Mouse (Mus musculus): Measurements from ENCODE around the gene Nfyb. TPM values are rescaled to one million over a fixed set of nuclear protein-coding genes. Genes with fewer than 3 reads are reported as not detected.
A peak's percentile ranks its signal among the peaks of the same experiment; 100 is the strongest.

The Nfyb gene
- polyA plus RNA-seq, 1 experiment from 2014 or later, result 79.0 TPM

DNA sequence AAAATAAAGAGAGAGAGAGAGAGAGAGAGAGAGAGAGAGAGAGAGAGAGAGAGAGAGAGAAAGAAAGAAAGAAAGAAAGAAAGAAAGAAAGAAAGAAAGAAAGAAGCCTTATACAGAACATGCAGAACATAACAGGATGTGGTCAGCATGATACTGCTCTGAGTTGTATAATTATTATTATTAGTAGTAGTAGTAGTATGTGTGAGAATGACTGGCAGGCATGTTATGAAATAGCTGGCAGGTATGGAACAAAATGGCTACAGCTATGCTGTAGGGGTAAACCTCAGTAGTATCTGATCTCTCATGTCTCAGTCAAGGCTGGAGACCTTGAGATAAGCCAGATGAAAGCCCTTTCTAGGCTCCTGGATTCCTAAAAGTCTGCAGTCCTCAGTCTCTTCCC lies 25.2 kb upstream of the Nfyb start:
- Histone ChIP-seq H3K9ac (ENCODE audit: low read length) (no peak overlapping the region), H3K4me2 (no peak overlapping the region), H3K4me1 (ENCODE audit: control insufficient read depth, insufficient read depth, low read length) (no peaks in the 10 kb centered on the region), H3K27ac (ENCODE audit: low read depth, low read length) (no peak overlapping the region), H3K36me3 (ENCODE audit: control insufficient read depth, insufficient read depth, low read length) (no peaks in the 10 kb centered on the region), H3K9me3 (ENCODE audit: control insufficient read depth, low read length) (no peaks in the 10 kb centered on the region; the same call in 1 of the 2 replicates), H3K27me3 (ENCODE audit: control insufficient read depth, insufficient read depth, low read length) (no peaks in the 10 kb centered on the region), H3K4me3 (ENCODE audit: low read depth, low read length) (no peak overlapping the region)
- DNase-seq (ENCODE audit: low spot score, missing footprints), result no peak
- no peak for ATAC-seq (ENCODE audit: low FRiP score)

DNA sequence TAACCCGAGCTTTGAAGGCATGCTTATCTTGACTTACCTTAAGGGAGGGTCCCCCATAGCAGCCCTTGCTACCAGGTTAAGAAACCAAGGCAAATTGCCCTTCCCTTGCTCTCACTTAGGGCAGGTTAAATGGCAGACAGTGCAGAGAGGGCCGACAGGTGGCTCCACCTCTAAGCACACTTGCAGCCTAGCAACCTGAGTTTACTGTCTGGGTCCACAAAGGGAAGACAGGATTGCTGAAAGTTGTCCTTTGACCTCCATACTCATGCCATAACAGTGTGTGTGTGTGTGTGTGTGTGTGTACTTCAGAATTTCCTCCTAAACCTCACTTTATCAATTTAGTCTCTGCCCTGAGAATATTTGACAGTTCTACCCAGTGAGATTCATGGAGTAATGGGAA lies 18.5 kb upstream of the Nfyb start:
- Histone ChIP-seq H3K9ac (ENCODE audit: low read length) (no peak overlapping the region), H3K4me3 (ENCODE audit: low read depth, low read length) (no peak overlapping the region), H3K4me2 (no peak overlapping the region), H3K27ac (ENCODE audit: low read depth, low read length) (no peak overlapping the region), H3K27me3 (ENCODE audit: control insufficient read depth, insufficient read depth, low read length) (no peaks in the 10 kb centered on the region), H3K9me3 (ENCODE audit: control insufficient read depth, low read length) (no peaks in the 10 kb centered on the region), H3K4me1 (ENCODE audit: control insufficient read depth, insufficient read depth, low read length) (no peaks in the 10 kb centered on the region), H3K36me3 (ENCODE audit: control insufficient read depth, insufficient read depth, low read length) (no peaks in the 10 kb centered on the region)
- ATAC-seq (ENCODE audit: low FRiP score) (no peak), DNase-seq (ENCODE audit: low spot score, missing footprints) (no peak)
- 43% methylated on average over 2 of the region's 2 CpGs for WGBS

DNA sequence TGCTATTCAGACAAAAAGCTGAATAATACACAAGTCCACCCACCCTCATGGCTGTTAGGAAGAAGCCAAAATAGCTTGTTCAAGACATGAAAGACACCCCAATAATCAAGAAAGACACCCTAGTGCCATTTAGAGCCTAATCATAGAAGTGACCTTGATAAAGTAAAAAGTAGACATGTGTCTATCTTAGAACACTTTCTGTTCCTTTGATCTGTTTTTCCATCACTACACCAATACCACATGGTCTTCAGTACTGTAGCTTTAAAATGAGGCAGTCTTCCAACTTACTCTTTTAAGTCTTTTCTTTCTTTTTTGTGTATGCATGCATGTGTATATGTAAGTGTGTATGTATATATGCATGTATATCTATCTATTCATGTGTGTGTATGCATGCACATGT lies 16.9 kb upstream of the Nfyb start:
- ATAC-seq (ENCODE audit: low FRiP score) (no peak), DNase-seq (ENCODE audit: low spot score, missing footprints) (no peak)
- Histone ChIP-seq H3K4me3 (ENCODE audit: low read depth, low read length) (no peak overlapping the region), H3K9me3 (ENCODE audit: control insufficient read depth, low read length) (no peaks in the 10 kb centered on the region), H3K27ac (ENCODE audit: low read depth, low read length) (no peak overlapping the region), H3K9ac (ENCODE audit: low read length) (no peak overlapping the region), H3K4me2 (no peak overlapping the region), H3K36me3 (ENCODE audit: control insufficient read depth, insufficient read depth, low read length) (no peaks in the 10 kb centered on the region), H3K27me3 (ENCODE audit: control insufficient read depth, insufficient read depth, low read length) (no peaks in the 10 kb centered on the region), H3K4me1 (ENCODE audit: control insufficient read depth, insufficient read depth, low read length) (no peaks in the 10 kb centered on the region)

DNA sequence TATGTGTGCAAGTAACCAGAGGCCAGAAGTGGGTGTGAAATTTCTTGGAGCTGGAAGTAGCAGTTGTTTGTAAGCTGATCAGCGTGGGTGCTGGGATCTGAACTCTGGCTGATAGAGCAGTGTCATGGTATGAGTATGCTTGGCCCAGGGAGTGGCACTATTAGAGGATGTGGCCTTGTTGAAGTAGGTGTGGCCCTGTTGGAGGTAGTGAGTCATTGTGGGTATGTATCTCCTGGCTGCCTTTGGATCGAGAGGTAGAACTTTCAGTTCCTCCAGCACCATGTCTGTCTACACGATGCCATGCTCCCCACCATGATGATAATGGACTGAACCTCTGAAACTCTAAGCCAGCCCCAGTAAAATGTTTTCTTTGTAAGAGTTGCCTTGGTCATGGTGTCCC lies 16.4 kb upstream of the Nfyb start:
- no peak overlapping the region for H3K4me2 ChIP-seq
- H3K27ac ChIP-seq (ENCODE audit: low read depth, low read length), result no peak overlapping the region
- no peaks in the 10 kb centered on the region for H3K27me3 ChIP-seq (ENCODE audit: control insufficient read depth, insufficient read depth, low read length)
- no peaks in the 10 kb centered on the region for H3K36me3 ChIP-seq (ENCODE audit: control insufficient read depth, insufficient read depth, low read length)
- no peak overlapping the region for H3K9ac ChIP-seq (ENCODE audit: low read length)
- DNase-seq (ENCODE audit: low spot score, missing footprints) (no peak), ATAC-seq (ENCODE audit: low FRiP score) (no peak)
- no peaks in the 10 kb centered on the region for H3K4me1 ChIP-seq (ENCODE audit: control insufficient read depth, insufficient read depth, low read length)
- no peaks in the 10 kb centered on the region for H3K9me3 ChIP-seq (ENCODE audit: control insufficient read depth, low read length)
- no peak overlapping the region for H3K4me3 ChIP-seq (ENCODE audit: low read depth, low read length)
- 93% methylated on average over 3 of the region's 3 CpGs for WGBS

DNA sequence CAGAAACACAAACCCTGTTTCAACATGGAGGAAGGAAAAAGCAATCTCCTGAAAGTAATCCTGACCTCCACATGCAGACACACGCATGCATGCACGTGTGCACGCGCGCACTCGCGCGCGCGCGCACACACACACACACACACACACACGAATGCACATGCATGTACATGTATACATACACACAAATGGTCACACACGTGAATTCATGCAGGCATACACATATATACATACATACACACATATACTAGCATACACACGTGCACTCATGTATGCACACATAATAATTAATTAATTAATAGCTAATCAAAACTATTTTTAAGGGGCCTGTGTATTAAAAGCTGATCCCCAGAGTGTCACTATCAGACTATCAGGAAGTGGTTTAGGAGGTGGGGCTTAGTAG lies 15.9 kb upstream of the Nfyb start:
- H3K4me2 ChIP-seq, result no peak overlapping the region
- no peaks in the 10 kb centered on the region for H3K27me3 ChIP-seq (ENCODE audit: control insufficient read depth, insufficient read depth, low read length)
- no peaks in the 10 kb centered on the region for H3K9me3 ChIP-seq (ENCODE audit: control insufficient read depth, low read length)
- H3K27ac ChIP-seq (ENCODE audit: low read depth, low read length), result no peak overlapping the region
- peak; percentile 62 for DNase-seq (ENCODE audit: low spot score, missing footprints)
- 96% methylated on average over 14 of the region's 14 CpGs for WGBS
- H3K9ac ChIP-seq (ENCODE audit: low read length), result no peak overlapping the region
- no peaks in the 10 kb centered on the region for H3K4me1 ChIP-seq (ENCODE audit: control insufficient read depth, insufficient read depth, low read length)
- no peak overlapping the region for H3K4me3 ChIP-seq (ENCODE audit: low read depth, low read length)
- no peaks in the 10 kb centered on the region for H3K36me3 ChIP-seq (ENCODE audit: control insufficient read depth, insufficient read depth, low read length)
- ATAC-seq (ENCODE audit: low FRiP score), result no peak

DNA sequence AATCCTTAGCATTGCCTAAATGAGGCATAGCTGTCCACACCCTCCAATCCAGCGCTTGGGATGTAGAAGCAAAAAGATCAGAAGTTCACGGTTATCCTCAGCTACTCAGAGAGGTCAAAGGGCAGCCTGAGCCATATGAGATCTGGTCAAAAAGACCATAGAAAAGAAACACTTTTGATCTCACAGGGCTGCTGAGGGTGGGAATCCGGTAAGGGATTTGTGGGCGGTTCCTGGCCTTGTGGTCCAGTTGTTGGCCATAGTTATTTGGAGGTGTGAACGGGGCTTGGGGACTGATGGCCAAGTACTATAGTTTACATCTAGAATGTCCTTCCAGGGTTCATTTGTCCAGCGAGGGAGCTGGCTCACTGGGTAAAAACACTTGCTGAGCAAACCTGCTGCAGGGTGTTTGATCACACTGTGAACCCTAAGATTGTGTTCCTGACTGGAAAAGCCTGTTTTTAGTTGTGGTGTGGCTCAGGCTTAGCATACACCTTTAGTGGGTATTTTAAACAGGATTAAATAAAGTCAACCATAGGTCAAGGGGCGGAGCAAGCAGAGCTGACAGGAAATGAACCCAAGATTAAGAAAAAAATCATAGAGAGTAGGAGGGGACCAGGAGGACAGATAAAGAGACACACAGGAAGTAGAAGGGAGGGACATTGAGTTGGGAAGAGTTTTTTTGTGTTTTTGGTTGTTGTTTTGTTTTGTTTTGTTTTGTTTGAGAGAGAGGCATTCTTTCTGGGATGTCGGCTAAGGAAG lies 15.0 kb upstream of the Nfyb start:
- Histone ChIP-seq H3K27ac (ENCODE audit: low read depth, low read length) (no peak overlapping the region), H3K9ac (ENCODE audit: low read length) (no peak overlapping the region), H3K36me3 (ENCODE audit: control insufficient read depth, insufficient read depth, low read length) (no peaks in the 10 kb centered on the region), H3K4me2 (no peak overlapping the region), H3K4me1 (ENCODE audit: control insufficient read depth, insufficient read depth, low read length) (no peaks in the 10 kb centered on the region), H3K27me3 (ENCODE audit: control insufficient read depth, insufficient read depth, low read length) (no peaks in the 10 kb centered on the region), H3K9me3 (ENCODE audit: control insufficient read depth, low read length) (no peaks in the 10 kb centered on the region), H3K4me3 (ENCODE audit: low read depth, low read length) (no peak overlapping the region)
- 75% methylated on average over 8 of the region's 8 CpGs for WGBS
- DNase-seq (ENCODE audit: low spot score, missing footprints) (peak; percentile 80), ATAC-seq (ENCODE audit: low FRiP score) (no peak)

DNA sequence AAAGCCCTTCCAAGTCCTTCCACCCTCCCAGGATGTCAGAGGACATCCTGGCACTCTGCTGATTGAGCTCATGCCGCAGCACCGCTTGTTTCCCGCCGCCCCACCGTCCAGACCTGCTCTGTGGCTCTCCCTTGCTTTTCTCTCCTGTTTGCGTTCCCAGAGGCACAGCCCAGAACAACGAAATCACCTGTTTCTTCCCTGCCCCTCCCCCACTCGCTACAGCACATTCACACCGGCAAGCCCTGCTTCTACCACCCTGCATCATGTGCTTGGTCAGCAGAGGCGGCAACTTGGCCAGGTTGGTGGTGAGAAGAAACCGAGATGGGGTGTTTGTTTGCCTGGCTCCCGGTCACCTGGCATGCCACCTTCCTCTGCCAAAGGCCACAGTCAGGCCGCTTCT lies 13.9 kb upstream of the Nfyb start:
- no peak overlapping the region for H3K9ac ChIP-seq (ENCODE audit: low read length)
- H3K36me3 ChIP-seq (ENCODE audit: control insufficient read depth, insufficient read depth, low read length), result no peaks in the 10 kb centered on the region
- DNase-seq (ENCODE audit: low spot score, missing footprints) (peak; percentile 81), ATAC-seq (ENCODE audit: low FRiP score) (0 out of 2 replicates have a peak, but pooled peaks have one; percentile 24)
- H3K4me1 ChIP-seq (ENCODE audit: control insufficient read depth, insufficient read depth, low read length), result no peaks in the 10 kb centered on the region
- 33% methylated on average over 13 of the region's 13 CpGs for WGBS
- no peak overlapping the region for H3K27ac ChIP-seq (ENCODE audit: low read depth, low read length)
- no peaks in the 10 kb centered on the region for H3K27me3 ChIP-seq (ENCODE audit: control insufficient read depth, insufficient read depth, low read length)
- no peak overlapping the region for H3K4me3 ChIP-seq (ENCODE audit: low read depth, low read length)
- H3K4me2 ChIP-seq, result no peak overlapping the region
- H3K9me3 ChIP-seq (ENCODE audit: control insufficient read depth, low read length), result no peaks in the 10 kb centered on the region

DNA sequence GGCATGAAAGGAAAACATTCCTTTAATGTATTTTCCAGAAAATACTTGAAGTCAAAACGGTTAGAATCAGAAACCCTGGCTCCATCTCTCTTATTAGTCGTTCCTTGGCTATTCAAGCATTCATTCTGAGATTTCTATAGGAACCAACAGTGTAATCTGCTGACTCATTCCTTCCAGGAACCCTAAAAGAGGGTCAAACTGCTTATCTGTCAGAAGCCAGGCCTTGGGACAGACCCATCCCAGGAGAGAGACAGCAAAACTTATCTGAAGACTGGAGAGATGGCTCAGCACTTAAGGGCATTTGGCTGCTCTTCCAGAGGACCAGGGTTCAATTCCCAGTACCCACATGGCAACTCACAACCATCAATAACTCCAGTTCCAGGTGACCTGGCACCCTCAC lies 13.1 kb upstream of the Nfyb start:
- DNase-seq (ENCODE audit: low spot score, missing footprints) (peak; percentile 14), ATAC-seq (ENCODE audit: low FRiP score) (no peak)
- no peaks in the 10 kb centered on the region for H3K9me3 ChIP-seq (ENCODE audit: control insufficient read depth, low read length)
- no peak overlapping the region for H3K4me2 ChIP-seq
- no peaks in the 10 kb centered on the region for H3K36me3 ChIP-seq (ENCODE audit: control insufficient read depth, insufficient read depth, low read length)
- WGBS, result 70% methylated on average over 2 of the region's 2 CpGs
- no peak overlapping the region for H3K27ac ChIP-seq (ENCODE audit: low read depth, low read length)
- no peaks in the 10 kb centered on the region for H3K4me1 ChIP-seq (ENCODE audit: control insufficient read depth, insufficient read depth, low read length)
- no peak overlapping the region for H3K9ac ChIP-seq (ENCODE audit: low read length)
- H3K4me3 ChIP-seq (ENCODE audit: low read depth, low read length), result no peak overlapping the region
- no peaks in the 10 kb centered on the region for H3K27me3 ChIP-seq (ENCODE audit: control insufficient read depth, insufficient read depth, low read length)

DNA sequence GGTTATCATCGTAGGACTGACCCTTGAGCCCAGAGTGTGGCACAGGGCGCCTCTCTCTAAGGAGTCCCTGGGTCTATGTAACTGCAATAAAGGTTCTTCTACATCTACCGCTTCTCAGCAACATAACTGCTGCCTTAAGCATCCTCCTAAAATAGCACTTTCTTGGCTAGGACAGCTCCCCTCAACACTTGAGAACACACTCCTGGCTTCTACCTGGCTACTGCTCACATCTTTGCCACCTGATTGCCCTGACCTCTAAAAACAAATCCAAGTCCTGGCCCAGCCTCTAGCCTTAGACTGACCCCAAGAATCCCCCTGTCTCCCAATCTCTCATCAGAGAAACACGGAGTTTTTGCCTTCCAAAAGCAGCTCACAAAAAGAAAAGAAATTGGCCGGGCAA lies 10.9 kb upstream of the Nfyb start:
- no peak overlapping the region for H3K9ac ChIP-seq (ENCODE audit: low read length)
- H3K9me3 ChIP-seq (ENCODE audit: control insufficient read depth, low read length), result no peaks in the 10 kb centered on the region
- ATAC-seq (ENCODE audit: low FRiP score), result no peak
- H3K27me3 ChIP-seq (ENCODE audit: control insufficient read depth, insufficient read depth, low read length), result no peaks in the 10 kb centered on the region
- no peaks in the 10 kb centered on the region for H3K36me3 ChIP-seq (ENCODE audit: control insufficient read depth, insufficient read depth, low read length)
- no peak overlapping the region for H3K4me3 ChIP-seq (ENCODE audit: low read depth, low read length)
- H3K4me2 ChIP-seq, result no peak overlapping the region
- WGBS, result 93% methylated on average over 5 of the region's 5 CpGs
- H3K27ac ChIP-seq (ENCODE audit: low read depth, low read length), result no peak overlapping the region
- H3K4me1 ChIP-seq (ENCODE audit: control insufficient read depth, insufficient read depth, low read length), result no peaks in the 10 kb centered on the region
- peak; percentile 10 for DNase-seq (ENCODE audit: low spot score, missing footprints)
